Mouse (Mus musculus) monocyte, adult 2 months (primary cell): ENCODE results near the gene Mfap3.
A peak's percentile ranks its signal among the peaks of the same experiment; 100 is the strongest.
"Not testable (repeated sequence)": the region's sequence is repeated elsewhere in the genome, so short reads cannot be mapped to it uniquely, and the experiment has no call there.

ENCODE experiments used
- DNase-seq, 2 experiments: peaks; one replicate each; pipeline ENCODE4 v3.0.0; 2022; ENCODE audit warnings: low spot score in 2 of 2, low read depth in 1 of 2

Mfap3 gene

DNA sequence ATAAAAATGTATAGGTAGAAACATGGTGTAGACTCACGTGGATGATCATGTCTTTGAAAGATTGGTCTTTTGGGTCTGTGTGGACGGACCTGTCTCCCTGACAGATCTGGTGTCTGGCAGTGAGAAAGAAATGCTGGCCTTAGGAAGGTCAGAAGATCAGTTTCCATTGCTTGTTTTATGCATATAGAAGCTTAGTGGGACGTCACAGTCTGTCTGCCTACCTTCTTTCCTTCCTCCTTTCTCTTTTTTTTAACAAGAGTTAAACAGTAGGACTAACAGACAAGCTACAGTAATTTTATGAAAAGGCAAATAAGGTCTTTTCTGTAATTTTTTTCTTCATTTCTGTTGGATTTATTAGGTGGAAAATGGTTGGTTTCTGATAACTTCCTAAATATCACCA is 10.6 kb downstream of the Mfap3 start:
- DNase-seq = no peak

DNA sequence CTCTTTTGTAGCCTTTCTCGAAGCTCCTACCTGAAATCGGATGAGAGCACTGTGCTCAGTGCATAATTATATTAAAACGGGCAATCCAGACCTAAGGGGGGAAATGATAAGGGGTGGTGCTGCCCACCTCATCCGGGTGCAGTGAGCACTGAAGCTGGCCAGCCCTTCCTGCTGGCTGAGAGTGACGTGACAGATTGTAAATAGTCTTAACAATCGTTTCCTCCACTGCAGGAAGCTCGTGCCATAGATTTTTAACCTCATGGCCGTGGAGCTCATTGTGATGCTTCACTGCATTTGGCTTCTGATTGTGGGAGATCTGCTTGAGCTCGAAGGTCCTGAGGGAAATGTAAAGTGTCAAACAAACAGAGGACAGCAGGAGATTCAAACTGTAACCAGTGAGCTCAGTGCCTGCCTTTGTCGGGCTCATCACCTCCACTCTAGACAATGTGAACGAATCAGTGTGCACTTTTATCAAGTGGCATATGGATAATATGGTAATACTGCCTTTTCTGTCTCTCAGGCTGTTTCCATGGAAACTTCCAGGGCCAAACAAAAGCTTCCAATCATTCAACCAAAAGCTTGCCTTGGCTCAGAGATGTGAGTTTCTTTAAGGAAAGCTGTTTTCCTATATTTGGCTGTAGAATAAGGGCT is 13.0 kb downstream of the Mfap3 start:
- DNase-seq = no peak

DNA sequence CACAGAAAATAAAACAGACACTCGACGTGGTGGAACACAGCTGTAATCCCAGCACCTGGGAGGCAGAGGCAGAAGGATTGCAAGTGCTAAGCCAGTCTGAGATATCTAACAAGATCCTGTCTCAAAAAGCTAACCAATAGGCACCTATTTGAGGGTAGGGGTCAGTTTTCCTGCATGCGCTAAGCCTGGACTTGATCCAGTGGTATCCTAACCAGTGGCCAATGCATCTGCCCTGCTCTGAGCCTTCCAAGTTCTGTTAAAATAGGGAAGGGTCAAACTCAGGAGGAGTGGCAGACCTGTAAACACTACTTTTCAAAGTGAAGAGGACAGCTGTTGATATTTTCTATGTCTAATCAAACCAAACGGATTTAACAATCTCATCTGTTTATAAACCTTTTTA is 13.8 kb downstream of the Mfap3 start:
- no peak for DNase-seq

DNA sequence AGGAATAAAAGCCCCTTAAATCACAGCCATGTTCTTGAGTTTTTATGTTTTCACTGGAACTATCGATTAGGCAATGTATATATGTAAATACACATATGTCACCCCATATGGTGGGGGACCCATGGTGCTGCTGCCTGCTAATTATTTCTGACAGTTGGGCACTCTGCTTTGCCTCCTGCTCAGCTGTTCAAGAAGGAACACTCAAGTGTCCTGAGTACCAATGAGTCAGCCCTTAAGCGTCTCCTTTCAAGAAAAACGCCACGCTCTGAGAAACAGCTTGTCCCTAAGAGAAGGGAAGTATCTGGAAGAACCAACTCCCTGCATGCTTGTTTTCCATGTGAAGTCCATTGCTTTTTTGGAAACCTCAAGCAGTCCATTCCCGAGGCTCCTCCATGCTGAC is 17.4 kb downstream of the Mfap3 start:
- no peak for DNase-seq

DNA sequence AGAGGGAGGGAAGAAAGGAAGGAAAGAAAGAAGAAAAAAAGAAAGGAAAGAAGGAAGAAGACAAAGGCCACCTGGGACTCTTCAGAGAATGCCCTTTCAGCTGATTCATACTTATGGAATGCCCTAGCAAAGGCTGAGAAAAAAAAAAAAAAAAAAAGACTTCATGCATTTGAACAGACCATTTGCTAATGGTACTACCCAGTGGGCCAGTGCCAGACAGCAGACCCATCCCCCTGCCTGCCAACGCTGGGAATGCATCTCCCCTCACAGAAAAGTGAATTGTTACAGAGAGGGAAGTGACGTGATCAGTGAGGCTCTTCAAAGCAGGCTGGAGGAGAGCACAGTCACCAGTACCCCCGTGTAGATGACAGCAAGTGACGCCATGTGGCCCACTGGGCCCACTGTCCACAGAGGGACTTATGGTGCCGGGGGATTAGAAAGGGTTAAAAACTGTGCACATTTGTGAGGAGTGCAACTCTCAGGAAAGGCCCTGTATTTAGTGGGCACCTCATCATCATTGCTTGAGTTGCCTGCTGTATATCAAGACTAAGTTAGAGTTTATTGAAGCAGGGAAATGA is 21.5 kb downstream of the Mfap3 start:
- no peak for DNase-seq

DNA sequence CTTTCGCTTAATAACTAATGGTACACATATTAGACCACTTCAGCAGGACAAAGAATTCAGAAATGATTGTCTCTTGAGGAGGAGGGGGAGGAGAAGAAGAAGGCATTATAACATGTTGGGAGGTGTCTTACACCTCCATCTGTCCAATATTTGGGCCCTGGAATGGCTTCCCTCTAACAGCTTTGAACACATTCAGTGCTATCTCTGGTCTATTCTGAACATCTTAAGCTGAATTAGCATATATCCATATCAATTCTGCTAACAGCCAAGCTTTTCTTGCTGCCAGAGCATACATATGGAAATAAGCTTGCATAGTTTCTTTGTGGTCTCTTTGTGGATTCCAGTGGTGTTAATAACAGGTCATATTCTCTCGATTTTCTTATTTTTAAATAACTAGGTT is 22.2 kb downstream of the Mfap3 start:
- no peak for DNase-seq

DNA sequence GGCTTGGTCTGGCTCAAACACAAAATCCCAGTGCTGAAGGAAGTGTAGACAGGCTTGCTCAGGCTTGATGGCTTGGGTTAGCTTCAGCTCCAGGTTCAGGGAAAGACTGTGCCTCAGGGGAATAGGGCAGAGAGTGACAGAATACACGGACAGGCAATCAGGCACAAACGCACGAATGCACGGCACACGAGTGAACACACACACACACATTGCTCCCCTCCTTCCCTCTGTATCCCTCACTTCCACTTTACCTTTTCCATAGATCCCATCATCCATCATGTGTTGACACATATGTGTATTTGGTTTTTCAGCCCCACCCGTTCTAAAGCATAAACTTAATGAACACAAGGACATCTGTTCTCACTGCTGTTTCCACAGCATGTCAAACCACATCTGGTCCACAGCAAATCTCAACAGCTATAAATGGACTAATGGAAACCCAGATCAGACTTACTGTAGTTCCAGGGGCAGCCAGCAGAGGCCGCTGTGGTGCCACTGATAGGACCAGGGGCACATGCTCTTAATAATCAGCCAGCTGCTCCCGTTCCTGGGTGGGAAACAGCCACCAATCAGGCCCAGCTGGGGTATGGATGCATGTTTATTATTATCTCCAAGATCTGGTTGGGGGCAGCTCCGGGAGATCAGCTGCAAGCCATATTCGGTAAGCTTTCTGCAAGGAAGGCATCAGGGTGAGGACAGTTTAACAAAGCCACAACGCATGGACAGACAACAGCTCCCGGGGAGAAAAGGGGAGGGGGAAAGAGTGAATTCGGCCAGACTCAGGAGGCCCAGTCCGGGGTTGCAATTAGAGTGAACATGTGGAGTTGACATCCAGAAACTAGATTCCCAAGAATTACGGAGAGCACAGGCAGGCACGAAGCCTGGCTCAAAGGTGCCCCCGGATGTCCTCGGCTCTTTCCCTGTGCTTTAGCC is 30.4 kb downstream of the Mfap3 start:
- DNase-seq = peak; percentile 8 to 51

DNA sequence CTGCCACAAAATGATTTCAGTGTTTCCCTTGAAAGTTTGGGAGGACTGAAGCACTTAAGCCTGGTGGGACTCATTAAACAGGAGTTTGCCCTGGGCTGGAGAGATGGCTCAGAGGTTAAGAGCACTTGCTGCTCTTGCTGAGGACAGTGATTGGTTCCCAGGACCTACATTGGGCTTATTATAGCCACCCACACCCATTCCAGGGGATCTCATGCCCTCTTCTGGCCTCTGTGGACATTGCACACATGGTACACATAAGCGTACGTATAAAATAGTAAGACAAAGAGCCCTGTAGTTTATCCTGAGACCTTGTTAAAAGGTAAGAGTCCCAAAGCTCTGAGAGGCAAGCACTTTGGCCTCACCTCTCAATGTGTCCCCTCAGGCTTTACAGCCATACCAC is 31.8 kb downstream of the Mfap3 start:
- no peak for DNase-seq

DNA sequence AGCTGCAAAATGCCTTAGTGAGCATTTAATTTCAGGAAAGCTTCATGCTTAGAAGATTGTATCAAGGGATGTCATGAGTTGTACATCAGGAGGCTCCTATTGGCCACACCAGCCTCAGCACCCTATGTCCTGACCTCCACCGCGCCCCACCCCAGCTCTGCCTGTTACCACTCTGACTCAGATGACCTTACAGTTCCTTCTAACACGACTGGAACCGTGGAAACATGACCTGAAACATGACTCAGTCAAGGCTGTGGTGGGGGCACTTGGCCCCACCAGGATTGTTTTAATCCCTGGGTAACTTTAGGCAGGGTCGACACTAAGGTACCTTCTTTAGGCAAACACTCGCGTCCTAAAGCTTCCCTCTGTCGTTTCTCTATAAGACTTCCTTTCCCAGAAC is 32.6 kb downstream of the Mfap3 start:
- no peak for DNase-seq

DNA sequence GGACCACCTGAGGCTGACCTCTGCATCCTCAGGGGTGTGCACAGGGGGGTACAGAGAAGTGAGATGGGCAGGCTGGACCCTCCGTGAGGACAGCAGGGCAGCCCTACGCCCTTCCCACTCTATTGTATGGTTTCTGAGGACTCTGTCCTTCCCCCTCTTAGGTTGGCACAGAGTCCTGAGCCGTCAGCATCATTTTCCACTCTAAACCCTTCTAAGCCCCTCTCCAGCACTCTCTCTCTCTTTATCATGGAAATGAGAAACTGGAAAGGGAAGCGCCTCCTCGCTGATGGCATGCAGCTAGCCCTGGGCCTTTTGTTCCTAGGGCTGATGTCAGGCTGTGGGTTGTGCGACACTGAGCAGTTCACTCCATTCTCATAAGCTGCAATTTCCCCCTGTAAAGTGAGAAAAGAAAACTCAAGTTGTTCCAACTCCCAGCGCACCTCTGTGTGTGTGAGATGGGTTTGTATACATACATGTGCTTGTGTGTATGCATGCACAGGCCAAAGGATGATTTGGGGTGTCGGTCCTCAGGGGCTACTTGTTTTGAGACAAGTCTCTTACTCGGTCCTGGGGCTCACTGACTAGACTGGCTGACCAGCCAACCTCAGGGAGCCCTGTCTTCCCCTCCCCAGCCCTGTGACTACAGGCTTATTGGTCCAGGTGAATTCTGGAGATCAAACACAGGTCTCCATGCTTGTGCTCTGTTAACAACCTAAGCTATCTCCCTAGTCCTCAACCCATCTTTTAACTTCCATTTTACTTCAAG is 34.7 kb downstream of the Mfap3 start:
- no peak for DNase-seq

DNA sequence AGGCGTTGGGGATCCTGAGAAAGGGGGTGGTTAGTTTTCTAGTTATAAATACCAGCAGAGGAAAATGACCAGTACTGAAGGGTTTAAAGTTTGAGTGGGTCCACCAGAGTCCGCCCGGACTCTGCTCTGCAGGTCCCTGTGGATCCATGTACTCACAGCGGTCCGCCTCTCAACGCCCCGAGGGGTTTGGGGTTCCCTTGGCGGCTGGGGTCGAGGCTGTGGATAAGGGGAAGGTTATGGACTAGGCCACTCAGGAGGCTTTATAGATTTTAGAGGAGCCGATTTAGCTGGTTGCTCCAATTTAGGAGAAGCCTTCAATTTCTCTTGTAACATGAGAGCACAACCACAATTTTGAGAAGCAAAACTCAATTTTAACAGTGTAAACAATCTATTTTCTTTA is 39.5 kb downstream of the Mfap3 start:
- not testable (repeated sequence) for DNase-seq

DNA sequence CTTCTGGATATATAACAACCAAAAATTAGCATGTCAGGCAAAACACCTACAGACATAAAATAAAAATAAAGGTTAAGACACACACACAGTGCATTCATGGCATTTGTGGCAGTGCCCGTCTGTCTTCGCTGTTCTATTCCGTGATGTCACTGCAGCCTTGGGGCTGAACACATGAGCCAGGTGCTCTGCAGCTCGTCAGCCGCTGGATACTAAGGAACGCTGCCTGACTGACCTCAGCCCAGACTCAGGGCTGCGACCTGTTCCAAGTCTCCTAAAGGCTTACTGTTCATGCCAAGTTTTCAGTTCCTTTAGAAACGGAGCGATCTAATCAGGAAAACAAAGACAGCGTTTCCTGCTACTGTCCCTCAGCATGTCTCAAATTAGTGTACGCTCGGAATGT is 46.1 kb downstream of the Mfap3 start:
- no peak for DNase-seq

DNA sequence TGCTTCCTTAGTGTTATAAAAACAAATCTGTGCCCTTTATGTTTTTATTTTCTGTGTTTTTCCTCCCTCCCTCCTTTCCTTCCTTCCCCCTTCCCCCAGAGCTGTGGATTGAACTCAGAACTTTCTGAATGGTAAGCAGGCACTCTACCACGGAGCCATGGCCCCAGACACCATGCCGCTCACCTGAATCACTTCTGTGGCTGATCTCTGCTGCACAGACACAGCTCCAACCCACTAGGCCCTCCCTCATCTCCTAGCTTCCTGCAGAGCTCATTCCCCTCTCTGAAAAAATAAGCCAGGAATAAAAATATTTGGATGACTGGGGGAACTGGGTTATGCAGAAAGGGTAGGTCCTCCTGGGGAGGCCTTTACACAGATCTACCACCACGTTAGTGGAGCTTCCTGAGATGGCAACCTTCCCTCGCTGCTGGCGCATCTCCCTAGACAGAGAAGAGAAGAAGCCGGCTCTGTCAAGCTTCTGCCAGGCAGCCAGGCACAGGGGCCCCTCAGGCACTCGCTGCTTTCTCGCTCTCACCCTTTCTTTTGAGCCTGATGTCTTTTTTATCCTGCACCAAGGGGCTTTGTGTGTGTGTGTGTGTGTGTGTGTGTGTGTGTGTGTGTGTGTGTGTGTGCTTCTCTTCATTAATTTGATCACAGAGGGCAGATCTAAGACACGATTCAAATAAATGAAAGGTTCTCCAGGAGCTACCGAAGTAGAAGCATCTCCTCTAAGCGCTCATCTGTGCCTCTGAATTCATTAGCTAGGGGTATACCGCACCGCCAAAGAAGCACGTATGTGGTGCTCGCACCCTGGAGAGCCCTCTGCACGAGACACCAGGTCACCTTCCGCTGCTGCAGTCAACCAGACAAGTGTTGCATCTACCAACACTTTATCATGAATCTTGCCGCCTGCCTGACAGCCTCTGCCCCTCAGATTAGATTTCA is 47.9 kb downstream of the Mfap3 start:
- DNase-seq = no peak

DNA sequence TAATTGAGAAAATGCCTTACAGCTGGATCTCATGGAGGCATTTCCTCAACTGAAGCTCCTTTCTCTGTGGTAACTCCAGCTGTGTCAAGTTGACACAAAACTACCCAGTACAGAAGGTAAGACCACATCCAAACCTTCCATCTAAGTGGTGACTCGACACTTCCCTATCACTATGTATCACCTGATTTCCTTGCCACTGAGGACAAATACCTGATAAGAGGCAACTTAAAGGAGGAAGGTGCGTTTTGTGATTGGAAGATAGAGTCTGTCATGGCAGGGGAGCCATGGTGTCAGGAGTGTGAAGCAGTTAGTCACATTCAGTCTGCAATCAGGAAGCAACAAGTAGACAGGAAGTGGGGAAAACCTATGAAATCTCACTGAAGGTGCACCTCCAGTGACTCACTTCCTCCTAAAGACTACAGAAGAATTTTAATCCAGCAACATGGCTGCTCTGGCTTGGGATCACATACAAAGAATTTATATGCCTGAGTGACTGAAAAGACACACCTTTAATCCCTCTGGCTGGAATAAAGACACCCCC is 50.6 kb downstream of the Mfap3 start:
- DNase-seq = no peak

DNA sequence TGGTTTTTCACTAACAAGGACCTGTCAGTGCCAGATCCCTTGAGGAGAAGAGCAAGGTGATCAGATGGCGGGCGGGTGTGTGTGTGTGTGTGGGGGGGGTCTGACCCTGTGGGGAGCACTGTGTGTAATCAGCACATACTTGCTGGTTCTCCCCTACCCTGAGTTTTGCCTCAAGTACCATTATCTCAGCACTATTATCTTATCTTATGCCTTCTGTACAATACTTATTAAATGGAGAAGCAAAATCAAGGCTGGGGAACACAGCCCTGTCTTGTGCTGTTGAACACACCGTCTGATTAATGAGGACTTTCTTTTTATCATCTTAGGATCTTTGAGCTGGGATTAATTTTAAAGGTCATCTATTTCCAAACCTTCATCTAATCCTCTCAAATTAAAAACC is 52.6 kb downstream of the Mfap3 start:
- DNase-seq = no peak

DNA sequence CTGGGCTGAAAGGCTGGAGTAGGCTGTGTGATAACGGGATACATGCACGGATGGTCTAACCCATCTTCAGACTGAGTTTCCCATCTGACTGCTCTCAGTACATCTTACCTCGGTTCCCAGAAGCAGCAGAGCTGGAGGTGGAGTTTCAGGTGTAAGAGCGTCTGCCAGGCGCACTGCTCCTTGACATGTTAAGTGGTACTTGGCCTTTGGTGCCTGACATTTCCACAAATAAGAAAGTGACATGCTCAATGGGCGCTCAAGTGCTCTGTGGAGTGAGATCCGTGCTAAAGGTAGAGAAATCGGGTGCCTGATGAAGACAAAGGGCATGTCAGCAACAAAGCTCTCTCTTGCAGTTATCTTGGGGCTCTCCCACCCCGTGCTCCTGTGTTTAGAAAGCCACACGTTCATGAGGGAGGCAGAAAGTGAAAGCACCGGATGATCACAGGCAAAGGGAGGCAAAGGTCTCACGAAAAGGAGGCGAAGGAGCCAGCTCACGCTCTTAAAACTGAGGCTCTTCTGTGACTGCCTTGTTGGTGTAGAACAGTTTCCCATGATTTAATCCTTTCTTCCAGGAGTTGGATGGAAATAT is 55.3 kb downstream of the Mfap3 start:
- no peak for DNase-seq

DNA sequence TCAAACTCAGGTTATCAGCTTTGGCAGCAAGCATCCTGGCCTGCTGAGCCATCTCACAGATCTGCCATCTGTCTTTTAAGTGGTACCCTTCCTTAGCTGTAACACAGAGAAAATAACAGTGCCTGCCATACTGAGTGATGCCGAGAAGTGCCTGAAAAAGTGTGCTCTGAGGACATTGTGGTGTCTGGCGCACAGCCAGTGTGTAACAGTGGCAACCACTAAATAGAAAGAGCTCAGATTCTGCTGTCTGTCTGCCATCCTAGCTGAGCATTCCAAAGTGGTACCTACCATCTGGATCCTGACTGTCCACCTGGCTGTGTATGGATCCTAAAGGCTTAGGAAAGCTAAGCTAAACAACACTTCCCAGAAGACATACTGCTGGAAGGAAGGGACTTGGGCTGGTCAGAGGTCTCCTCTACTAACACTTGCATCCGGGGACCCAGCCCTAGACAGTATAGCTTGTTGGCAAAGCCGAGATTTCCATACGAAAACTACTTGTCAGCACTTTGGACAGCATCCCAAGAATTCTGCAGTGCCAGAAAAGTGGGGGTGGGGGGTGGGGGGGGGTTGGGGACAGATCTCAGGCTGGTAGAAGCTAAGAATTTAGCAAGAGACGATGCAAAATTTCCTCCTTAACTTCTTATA is 58.5 kb downstream of the Mfap3 start:
- DNase-seq = no peak

DNA sequence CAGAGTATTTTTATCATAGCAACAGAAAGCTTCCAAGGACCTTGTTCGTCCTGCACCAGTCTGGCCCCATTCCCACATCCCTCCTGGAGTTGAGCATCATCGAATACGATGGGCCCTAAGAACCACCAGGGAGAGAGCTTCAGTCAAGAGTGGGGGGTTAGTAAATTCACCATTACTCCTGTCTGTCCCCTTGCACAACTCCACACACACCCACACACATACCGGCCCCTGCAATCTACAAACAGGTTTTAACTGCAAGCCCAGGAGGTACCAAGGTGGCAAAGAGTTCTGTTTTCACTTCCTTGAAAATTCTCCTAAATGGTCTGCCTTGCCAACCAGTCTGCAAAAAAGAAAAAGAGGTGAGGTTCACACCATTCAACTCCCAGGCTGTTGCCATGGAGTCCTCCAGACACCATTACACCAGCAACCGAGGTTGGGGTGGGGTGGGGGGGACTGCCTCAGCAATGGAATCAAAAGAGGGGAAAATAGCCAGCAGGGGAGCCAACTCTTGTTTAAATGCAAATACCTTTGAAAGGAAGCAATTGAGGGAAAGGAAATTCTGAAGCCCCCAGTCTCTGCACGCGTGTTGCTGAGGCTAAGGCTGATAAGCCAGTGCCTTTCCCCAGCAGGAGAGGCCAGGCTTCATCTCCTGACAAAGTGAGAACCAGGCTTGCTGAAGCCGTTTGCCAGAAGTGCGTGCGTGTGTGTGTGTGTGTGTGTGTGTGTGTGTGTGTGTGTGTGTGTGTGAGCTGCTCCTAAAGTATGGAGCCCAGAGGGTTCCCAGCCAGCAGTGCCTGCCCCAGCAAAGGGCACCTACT is 64.6 kb downstream of the Mfap3 start:
- no peak for DNase-seq
